Mouse (Mus musculus) kidney, embryonic 14.5 days (tissue): ENCODE results near the gene Pigyl. TPM values are rescaled to one million over a fixed set of nuclear protein-coding genes. Genes with fewer than 3 reads are reported as not detected.
A peak's percentile ranks its signal among the peaks of the same experiment; 100 is the strongest.

Source experiments
- ATAC-seq: fragments of 200-750 bp; cut with Nextera tagmentation; 2 replicates; pipeline ENCODE4 v1.8.0; 2017; ENCODE audit warnings: moderate number of reproducible peaks, mild to moderate bottlenecking, moderate TSS enrichment, moderate library complexity; ENCODE audit not compliant: low FRiP score, low TSS enrichment
- H3K27ac ChIP-seq: fragments of 300-500 bp; sonication (generic); 2 replicates; pipeline ENCODE4 v1.5.1; 2014; ENCODE audit warnings: low read depth, mild to moderate bottlenecking, low read length, moderate library complexity, mixed read lengths
- H3K27me3 ChIP-seq: fragments of 300-500 bp; sonication (generic); 2 replicates; pipeline ENCODE4 v1.6.1; 2014; ENCODE audit warnings: mild to moderate bottlenecking, low read length; ENCODE audit not compliant: control insufficient read depth, insufficient read depth
- H3K36me3 ChIP-seq: fragments of 300-500 bp; sonication (generic); 2 replicates; pipeline ENCODE4 v1.6.1; 2014; ENCODE audit warnings: low read length, mixed read lengths; ENCODE audit not compliant: control insufficient read depth, insufficient read depth
- H3K4me1 ChIP-seq: fragments of 300-500 bp; sonication (generic); 2 replicates; pipeline ENCODE4 v1.6.1; 2014; ENCODE audit warnings: low read length, mixed read lengths; ENCODE audit not compliant: control insufficient read depth, insufficient read depth
- H3K4me2 ChIP-seq: fragments of 300-500 bp; sonication (generic); replicated peaks from 2 replicates; pipeline ENCODE4 v1.6.1; 2014; ENCODE audit warnings: low read depth, mild to moderate bottlenecking, low read length
- H3K4me3 ChIP-seq: fragments of 300-500 bp; sonication (generic); 2 replicates; pipeline ENCODE4 v1.5.1; 2014; ENCODE audit warnings: mild to moderate bottlenecking, low read length
- H3K9ac ChIP-seq: fragments of 300-500 bp; sonication (generic); 2 replicates; pipeline ENCODE4 v1.6.1; 2014; ENCODE audit warnings: low read depth, mild to moderate bottlenecking, low read length, moderate library complexity
- H3K9me3 ChIP-seq: fragments of 300-500 bp; sonication (generic); 2 replicates; pipeline ENCODE4 v1.6.1; 2016; ENCODE audit warnings: low read length; ENCODE audit not compliant: control insufficient read depth
- WGBS: fragments of 180-500 bp; shearing (Covaris S2); extraction: QIAGEN DNeasy Blood & Tissue Kit; methylation state at CpG from one replicate; pipeline ENCODE4 v1.1.7; 2014; 5-methylcytosine and 5-hydroxymethylcytosine counted together
- polyA plus RNA-seq: library from polyadenylated mRNA; unstranded; fragments of >200 nt; fragmentation: Nextera tagmentation; extraction: Ambion mirVana; gene quantifications from 2 replicates; pipeline ENCODE4 v1.2.1, GENCODE M21; 2014

Pigyl gene
- 68.6 and 82.9 TPM in 2 replicates for polyA plus RNA-seq

GRCm38 (mm10) chr9:22156497-22157245 is at the start of gene Pigyl:
Pigyl (plus strand) TSS chr9:22156846.
- H3K4me3 ChIP-seq, result peak within 1 kb of the TSS; percentile 69
- no peaks in the 10 kb centered on the region for H3K27me3 ChIP-seq
- H3K4me2 ChIP-seq, result peak within 1 kb of the TSS; percentile 66
- peak within 1 kb of the TSS; percentile 75 for H3K9ac ChIP-seq
- ATAC-seq, result peak; percentile 98
- H3K9me3 ChIP-seq, result no peaks in the 10 kb centered on the region
- WGBS, result 1% methylated on average over 62 of the region's 65 CpGs
- peak within 1 kb of the TSS; percentile 78 for H3K27ac ChIP-seq
- no peaks in the 10 kb centered on the region for H3K36me3 ChIP-seq
- no peaks in the 10 kb centered on the region for H3K4me1 ChIP-seq

- no peaks in the 10 kb centered on the region for H3K9me3 ChIP-seq
- peaks cover 32% of the 10 kb centered on the region for H3K36me3 ChIP-seq
- ATAC-seq, result no peak
- H3K27ac ChIP-seq, result no peak overlapping the region
- H3K4me3 ChIP-seq, result no peak overlapping the region
- WGBS, result 89% methylated on average over 9 of the region's 9 CpGs
- no peaks in the 10 kb centered on the region for H3K4me1 ChIP-seq
- H3K27me3 ChIP-seq, result no peaks in the 10 kb centered on the region
- H3K9ac ChIP-seq, result no peak overlapping the region
- no peak overlapping the region for H3K4me2 ChIP-seq
Measured at GRCm38 (mm10) chr9:22108194-22108593, 48.5 kb upstream of the Pigyl start.

GRCm38 (mm10) chr9:22115635-22116034 is 41.0 kb upstream of the Pigyl start:
- peaks cover 10% of the 10 kb centered on the region for H3K4me1 ChIP-seq
- peak overlapping the region; percentile 91; the same call in 1 of the 2 replicates for H3K9ac ChIP-seq
- peak overlapping the region; percentile 89 for H3K4me3 ChIP-seq
- H3K27ac ChIP-seq, result no peak overlapping the region
- no peaks in the 10 kb centered on the region for H3K27me3 ChIP-seq
- no peak for ATAC-seq
- WGBS, result 94% methylated on average over 4 of the region's 4 CpGs
- H3K4me2 ChIP-seq, result peak overlapping the region; percentile 52
- no peaks in the 10 kb centered on the region for H3K9me3 ChIP-seq
- H3K36me3 ChIP-seq, result peaks cover 27% of the 10 kb centered on the region

GRCm38 (mm10) chr9:22116086-22116485 is 40.6 kb upstream of the Pigyl start:
- 24% methylated on average over 15 of the region's 15 CpGs for WGBS
- no peak overlapping the region for H3K27ac ChIP-seq

GRCm38 (mm10) chr9:22116740-22117426 is 39.8 kb upstream of the Pigyl start, which contains the start of gene Elof1:
Elof1 (minus strand) TSS chr9:22117172.
- Histone ChIP-seq H3K9me3 (no peaks in the 10 kb centered on the region), H3K9ac (peak within 1 kb of the TSS; percentile 91), H3K27ac (peak within 1 kb of the TSS; percentile 39), H3K27me3 (no peaks in the 10 kb centered on the region), H3K4me2 (peak within 1 kb of the TSS; percentile 52), H3K36me3 (peaks cover 17% of the 10 kb centered on the region), H3K4me1 (peaks cover 10% of the 10 kb centered on the region), H3K4me3 (peak within 1 kb of the TSS; percentile 89)
- WGBS, result under 1% methylated on average over 51 of the region's 52 CpGs
- peak; percentile 94 for ATAC-seq

More at GRCm38 (mm10) chr9:22116086-22116485, 40.6 kb upstream of the Pigyl start:
- Histone ChIP-seq H3K9ac (peak overlapping the region; percentile 91), H3K36me3 (peaks cover 24% of the 10 kb centered on the region), H3K4me2 (peak overlapping the region; percentile 52), H3K4me3 (peak overlapping the region; percentile 89), H3K4me1 (peaks cover 10% of the 10 kb centered on the region), H3K9me3 (no peaks in the 10 kb centered on the region), H3K27me3 (no peaks in the 10 kb centered on the region)
- ATAC-seq, result no peak

- WGBS, result 47% methylated on average over 10 of the region's 10 CpGs
- no peak for ATAC-seq
Measured at GRCm38 (mm10) chr9:22117754-22118456, 38.7 kb upstream of the Pigyl start.

GRCm38 (mm10) chr9:22119543-22119942 is 37.1 kb upstream of the Pigyl start:
- Histone ChIP-seq H3K9ac (no peak overlapping the region), H3K9me3 (no peaks in the 10 kb centered on the region), H3K27ac (no peak overlapping the region), H3K4me3 (no peak overlapping the region), H3K36me3 (no peaks in the 10 kb centered on the region), H3K4me1 (peaks cover 10% of the 10 kb centered on the region), H3K27me3 (no peaks in the 10 kb centered on the region), H3K4me2 (no peak overlapping the region)
- no peak for ATAC-seq
- 92% methylated on average over 4 of the region's 4 CpGs for WGBS

More at GRCm38 (mm10) chr9:22117754-22118456, 38.7 kb upstream of the Pigyl start:
- Histone ChIP-seq H3K4me1 (peaks cover 10% of the 10 kb centered on the region), H3K9me3 (no peaks in the 10 kb centered on the region), H3K4me2 (peak overlapping the region; percentile 52), H3K4me3 (peak overlapping the region; percentile 89), H3K27ac (no peak overlapping the region), H3K36me3 (peaks cover 8% of the 10 kb centered on the region), H3K27me3 (no peaks in the 10 kb centered on the region), H3K9ac (no peak overlapping the region; the same call in 1 of the 2 replicates)

GRCm38 (mm10) chr9:22121545-22121944 is 35.1 kb upstream of the Pigyl start:
- no peaks in the 10 kb centered on the region for H3K36me3 ChIP-seq
- H3K9me3 ChIP-seq, result no peaks in the 10 kb centered on the region
- no peak overlapping the region for H3K4me2 ChIP-seq
- H3K4me1 ChIP-seq, result peaks cover 4% of the 10 kb centered on the region
- H3K9ac ChIP-seq, result no peak overlapping the region
- H3K27ac ChIP-seq, result no peak overlapping the region
- no peaks in the 10 kb centered on the region for H3K27me3 ChIP-seq
- ATAC-seq, result no peak
- H3K4me3 ChIP-seq, result no peak overlapping the region
